Mouse (Mus musculus) kidney, postnatal 25 days (tissue): ENCODE measurements at regions not wholly inside any gene's neighbourhood (a gene's known extent, or its start where the extent isn't known, plus 50 kb on each side); places are given as distances from the start of the nearest gene placed in this dataset.

Source experiments
- DNase-seq, 2 experiments: peaks; one replicate each; pipeline ENCODE4 v3.0.0; 2021; ENCODE audit warnings: mixed read lengths in 2 of 2

GRCm38 (mm10) chr14:23237376-23237775 is 776.9 kb downstream of the Kcnma1 start:
- no peak for DNase-seq

DNA sequence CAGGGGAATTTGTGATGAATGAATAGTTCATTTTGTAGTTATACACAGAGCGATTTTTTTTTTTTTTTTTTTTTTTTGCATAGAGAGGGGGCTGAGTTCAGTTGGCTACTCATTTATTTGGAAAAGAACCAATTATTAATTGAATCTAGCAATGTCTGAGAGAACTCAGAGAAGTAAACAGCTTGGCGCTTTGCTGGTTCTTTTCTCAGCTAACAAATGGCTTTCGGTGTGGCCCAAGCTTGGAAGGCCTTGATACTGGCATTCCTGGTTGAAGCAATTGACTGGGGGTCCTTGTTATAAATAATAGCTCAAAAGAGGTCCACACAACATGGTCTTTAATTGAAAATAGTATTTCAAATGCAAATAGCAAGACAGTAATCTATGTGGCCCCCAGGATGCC is 815.6 kb downstream of the Kcnma1 start:
- DNase-seq = no peak

DNA sequence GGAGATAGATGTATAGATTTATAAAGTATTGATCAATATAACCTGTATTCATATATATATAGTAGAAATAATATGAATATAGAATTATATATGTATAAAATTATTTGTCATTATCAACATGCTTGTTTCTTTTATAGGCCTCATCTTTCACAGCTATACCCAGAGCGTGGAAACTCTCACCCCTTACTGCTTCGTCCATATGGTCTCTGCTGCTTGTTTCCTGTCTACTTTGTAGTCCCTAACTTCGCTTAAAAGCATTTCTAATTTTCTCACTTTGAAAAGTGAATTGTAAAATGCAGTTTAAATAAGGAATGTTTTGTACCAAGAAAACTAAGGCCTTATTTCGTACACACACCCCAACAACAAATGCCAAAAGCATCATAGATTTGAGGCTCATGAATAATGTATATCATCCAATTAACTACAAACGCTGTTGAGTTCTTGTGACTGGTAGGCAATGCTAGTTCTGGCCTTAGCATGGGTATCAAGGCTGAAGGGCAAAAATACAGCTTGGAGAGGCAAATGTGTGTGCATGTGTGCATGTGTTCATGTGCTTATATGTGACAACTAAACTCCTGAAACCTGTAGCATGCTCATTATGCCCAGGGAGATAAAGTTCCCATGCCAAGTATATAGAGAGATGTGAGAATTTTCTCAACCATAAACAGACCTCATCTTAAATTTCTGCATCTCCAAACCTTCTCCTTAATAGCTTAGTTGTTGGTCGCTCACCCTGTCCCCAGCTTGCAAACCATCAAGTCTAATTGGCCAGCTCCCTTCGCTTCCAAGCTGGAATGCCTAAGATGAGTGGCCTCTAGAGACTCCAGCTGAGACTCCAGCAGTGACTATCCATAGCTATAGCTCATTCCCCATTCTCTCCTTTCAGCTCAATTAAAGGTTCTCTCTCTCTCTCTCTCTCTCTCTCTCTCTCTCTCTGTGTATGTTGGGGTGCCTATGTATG is 819.4 kb downstream of the Kcnma1 start:
- DNase-seq = no peak

- no peak for DNase-seq
Measured at GRCm38 (mm10) chr14:23192566-23192965, 821.7 kb downstream of the Kcnma1 start.

DNA sequence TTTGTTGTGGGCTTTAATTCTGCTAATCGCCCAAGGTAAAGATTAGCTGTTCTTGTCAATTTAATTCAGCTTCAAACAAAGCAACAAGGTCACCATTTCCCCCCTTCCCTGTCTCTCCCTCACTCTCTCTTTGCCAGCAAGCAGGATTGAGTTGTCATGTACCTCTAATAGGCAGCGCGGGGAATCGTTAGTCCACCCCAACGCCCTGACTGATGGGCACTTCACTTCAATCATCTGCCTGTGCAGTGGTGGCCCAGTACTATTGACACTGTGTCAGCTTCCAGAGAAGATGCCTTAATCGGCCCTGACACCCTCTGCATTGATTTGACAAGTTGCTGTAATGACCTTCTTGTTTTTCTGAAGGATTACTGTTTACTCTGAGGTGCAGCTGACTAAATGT is 828.9 kb downstream of the Kcnma1 start:
- no peak for DNase-seq

GRCm38 (mm10) chr14:23169346-23169745 is 844.9 kb downstream of the Kcnma1 start:
- no peak for DNase-seq

- no peak for DNase-seq
Measured at GRCm38 (mm10) chr14:23160567-23160966, 853.7 kb downstream of the Kcnma1 start.

DNA sequence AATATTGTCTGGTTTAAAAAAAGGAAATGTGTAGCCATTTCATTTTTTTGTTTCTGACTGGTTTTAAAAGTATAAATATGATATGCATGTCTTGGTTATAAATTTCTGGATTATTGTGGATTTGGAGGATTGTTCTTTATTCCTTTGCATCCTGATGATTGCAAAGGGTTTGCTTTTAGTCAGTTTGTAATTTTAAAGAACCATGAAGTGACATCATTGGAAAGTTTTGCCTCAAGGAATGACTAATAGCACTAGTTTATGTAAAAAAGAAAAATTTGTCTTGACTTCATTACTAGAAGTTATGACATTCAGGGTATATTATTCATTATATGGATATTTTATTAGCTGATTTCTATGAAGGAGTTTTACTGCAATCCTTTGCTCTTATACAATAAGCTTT is 863.9 kb downstream of the Kcnma1 start:
- DNase-seq = no peak

DNA sequence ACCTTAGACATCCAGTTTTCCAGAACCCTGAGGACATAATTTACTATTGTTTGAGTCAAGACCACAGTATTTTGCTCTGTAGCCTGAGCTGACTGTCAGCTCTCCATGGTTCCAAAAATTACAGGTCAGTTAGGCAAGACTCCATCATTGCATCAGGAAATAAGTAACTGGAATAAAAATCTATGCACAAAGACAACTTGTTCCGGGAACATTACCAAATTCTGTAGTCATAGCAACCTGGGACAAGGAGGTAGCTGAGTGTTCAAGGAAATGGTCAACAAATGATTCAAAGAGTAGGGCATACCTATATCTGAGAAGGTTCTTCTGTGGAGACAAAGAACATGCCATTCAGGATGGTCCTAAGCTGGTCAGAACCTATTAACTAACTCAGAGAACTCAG is 867.3 kb downstream of the Kcnma1 start:
- DNase-seq = no peak

DNA sequence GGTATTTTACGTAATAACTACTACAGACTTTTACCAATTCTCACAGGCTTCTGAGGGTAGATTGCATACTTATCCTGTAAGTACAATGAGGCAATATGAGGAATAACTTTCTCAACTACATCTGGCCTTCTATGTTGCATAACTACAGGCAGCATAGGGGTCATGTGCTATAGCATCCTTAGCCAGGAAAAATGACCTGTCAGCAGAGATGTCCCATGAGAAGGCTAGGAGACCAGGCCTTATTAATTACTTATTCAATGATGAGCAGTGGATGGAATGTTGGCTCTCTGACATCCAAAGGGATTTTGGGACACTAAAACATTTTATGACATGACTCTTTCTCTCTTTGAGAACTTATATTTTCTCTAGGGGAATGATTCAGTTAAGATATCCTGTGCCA is 873.9 kb downstream of the Kcnma1 start:
- no peak for DNase-seq

DNA sequence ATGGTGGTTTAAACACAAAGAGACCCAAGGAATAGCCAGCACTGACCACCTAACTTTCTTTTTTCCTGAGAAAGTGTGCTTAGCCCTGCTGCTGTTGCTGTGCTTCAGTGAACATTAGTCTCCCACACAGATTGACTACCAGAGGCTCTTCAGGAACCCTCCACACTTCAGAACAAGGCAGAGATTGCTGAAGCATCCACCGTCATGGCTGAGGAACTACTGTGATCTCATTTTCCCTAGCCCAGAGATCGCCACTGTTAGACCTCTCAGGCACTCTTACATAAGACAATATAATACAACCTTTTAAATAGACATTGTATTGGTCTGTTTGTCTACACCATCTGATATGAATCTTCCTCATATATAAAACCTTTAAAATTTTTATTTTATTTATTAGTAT is 879.6 kb downstream of the Kcnma1 start:
- DNase-seq = no peak

DNA sequence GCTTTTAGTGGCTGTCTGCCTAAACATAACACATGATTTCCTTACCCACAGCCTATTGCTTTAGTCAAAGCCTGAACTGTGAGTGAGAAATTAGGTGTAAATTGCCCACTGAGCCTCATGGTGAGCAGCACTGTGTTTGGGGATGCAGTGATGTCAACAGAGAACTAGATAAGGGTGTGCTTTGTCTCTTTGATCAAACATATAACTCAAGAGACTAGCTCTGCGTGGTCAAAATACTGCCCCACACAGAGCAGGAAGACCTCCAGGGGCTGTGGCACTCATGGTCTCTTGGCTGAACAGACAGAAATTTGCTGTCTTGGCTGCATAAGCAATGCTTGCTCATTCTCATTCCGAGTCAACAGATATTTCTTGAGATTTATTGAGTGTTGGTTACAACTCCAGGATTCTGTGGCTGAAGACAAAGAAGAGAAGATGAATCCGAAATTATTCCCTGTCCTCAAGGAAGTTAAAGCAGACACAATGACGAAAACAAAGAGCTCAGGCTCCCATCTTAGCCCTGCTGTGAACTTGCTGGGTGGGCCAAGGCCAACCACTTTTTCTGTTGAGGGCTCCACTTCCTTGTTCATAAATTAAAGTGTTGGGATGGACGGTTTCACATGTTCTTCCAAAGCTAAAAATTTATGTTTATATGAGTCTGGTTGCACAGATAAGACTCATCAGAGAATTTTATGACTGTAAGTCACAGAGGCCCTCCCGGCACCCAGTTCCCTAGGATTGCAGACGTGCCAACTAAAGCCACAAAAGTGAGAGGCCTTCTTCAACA is 882.4 kb downstream of the Kcnma1 start:
- no peak for DNase-seq

- no peak for DNase-seq
Measured at GRCm38 (mm10) chr14:23115889-23116510, 898.3 kb downstream of the Kcnma1 start.

GRCm38 (mm10) chr14:23114910-23115309 is 899.4 kb downstream of the Kcnma1 start:
- DNase-seq = peak; percentile 18 to 49

DNA sequence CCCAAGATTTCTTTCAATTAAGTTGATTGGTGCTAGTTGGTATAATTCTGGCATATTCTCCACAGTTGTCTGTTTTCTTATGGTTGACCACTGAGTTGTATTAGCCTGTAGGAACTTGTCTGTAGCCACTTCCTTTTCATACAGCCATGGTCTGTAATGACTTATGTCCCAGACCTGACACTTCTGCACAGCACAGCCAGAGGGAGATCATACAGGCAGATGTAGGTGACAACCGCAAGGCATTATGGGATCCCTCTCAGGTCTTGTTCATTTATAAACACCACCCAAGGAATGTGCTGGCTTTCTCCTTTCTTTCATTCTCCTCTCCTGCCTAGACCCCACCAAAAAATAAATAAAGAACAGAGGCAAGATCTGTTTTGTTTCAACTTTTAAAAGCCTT is 899.8 kb downstream of the Kcnma1 start:
- no peak for DNase-seq

DNA sequence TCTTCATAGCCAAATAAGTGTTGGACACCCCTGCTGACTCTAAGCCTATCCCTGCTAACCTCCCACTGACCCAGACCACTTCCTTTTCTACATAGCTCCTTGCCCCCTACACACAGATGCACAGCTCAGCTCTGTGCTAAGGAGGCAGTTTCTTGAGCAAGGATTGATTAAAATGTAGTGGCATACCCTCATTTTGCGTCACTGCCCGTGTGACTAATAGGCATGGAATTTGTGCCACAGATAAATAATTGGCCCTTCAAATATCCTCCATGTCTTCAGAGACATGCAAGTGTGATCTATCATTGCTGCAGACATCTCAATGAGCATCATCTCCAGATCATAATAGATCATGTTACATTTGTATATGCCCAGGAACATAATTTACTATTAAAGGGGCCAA is 901.9 kb downstream of the Kcnma1 start:
- DNase-seq = no peak

DNA sequence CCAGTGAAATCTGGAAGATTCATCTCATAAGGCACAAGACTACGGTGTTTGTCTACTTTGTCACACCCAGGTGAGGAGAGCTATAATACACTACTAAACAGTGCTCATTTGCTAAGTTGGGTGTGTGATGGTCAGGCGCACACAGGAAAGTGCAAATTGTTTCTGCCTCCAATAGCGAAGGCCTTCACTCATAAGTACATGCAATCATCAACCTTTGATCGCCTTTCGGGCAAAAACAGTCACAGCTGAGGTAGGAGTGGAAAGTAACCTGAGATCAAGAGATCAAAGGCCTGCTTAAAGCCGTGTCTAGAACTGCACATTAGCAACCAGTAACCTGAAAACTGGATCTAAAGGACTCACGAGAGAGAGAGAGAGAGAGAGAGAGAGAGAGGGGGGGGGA is 905.7 kb downstream of the Kcnma1 start:
- DNase-seq = no peak

- DNase-seq = no peak
Measured at GRCm38 (mm10) chr14:23107466-23107865, 906.8 kb downstream of the Kcnma1 start.
